Mouse (Mus musculus) MN1 (cell line): Measurements from ENCODE around the gene Alg9.
A peak's percentile ranks its signal among the peaks of the same experiment; 100 is the strongest.

ENCODE experiments used
- DNase-seq: peaks from one replicate; pipeline ENCODE4 v3.0.0-alpha.2; 2016; ENCODE audit warnings: low spot score

Alg9 gene

GRCm38 (mm10) chr9:50886870-50887269 lies 112.1 kb downstream of the Alg9 start:
- DNase-seq: no peak

- DNase-seq: peak; percentile 38
These were observed 112.5 kb downstream of the Alg9 start for GRCm38 (mm10) chr9:50887351-50887750.

DNA sequence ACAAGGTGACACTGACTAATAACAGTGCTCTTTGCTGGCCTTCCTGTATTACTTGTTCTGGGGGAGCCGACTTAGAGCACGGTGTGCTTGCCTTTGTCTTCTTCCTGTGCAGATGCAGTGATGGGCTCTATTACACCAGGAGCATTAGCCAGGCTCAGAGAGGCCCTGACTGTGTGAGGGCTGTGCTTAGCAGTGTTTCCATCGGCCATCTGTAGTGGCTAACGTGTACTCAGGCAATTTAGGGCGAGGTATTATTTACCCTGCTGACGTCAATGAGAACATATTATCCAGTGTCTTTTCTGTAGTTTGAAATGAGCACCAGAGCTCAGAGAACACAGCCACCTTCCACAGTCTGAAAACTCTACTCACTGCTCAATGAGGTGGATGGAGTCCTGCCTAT lies 114.4 kb downstream of the Alg9 start:
- no peak for DNase-seq

DNA sequence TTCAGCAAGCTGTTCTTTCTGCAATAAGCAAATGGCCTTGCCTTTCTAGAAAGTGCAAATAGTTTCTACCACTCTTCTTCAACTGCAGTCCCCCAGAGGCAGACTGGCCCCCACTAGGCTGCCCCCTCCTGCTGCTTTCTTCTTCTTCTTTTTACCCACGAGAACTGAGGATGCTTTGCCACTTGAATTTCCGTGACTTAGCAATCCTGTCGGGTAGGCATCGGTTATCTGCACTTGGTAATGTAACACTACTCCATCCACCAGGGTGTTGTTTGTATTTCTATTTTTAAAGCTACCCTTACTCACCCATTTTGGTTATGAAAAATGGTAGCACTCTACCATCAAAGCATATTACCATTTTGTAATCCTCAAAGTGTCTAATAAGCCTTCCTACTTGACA lies 115.1 kb downstream of the Alg9 start:
- DNase-seq: no peak

- DNase-seq: no peak
These were observed 115.8 kb downstream of the Alg9 start for GRCm38 (mm10) chr9:50890494-50891090.
